Mouse (Mus musculus): ENCODE measurements around the gene Mon1b. TPM values are rescaled to one million over a fixed set of nuclear protein-coding genes. Genes with fewer than 3 reads are reported as not detected.

Mon1b gene
- polyA plus RNA-seq, 1 experiment from 2014 or later, result 6.3 TPM

DNA sequence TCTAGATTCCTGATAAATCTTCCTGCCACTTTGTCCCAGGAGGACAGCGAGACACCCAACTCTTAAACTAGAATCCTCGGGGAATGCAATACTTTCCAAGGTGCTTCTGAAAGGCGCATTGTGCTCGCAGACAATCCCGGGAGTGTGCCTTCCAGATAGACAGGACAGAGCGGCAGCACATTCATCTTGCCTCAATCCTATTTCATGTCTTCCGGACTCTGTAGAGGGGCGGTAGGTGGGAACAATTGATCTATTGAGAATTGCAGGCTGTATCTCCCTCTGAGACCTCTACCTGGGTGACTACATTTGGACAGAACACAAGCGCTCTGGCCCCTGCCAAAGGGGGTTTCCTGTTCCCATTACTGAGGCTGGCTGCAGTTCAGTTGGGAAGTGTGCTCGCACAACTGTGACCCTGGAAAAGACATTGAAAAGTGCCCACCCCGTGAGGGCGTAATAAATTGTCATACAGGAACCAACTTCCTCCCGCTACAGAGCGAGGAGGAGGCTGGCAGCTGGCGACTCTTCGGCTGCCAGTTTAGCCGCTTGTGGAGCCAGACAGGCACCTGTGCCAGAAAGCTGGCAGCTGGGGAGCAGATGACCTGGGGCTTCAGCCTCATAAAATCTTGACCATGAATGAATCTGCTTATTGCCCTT is 52.6 kb downstream of the Mon1b start:
- no peak overlapping the region for H3K4me3 ChIP-seq (replicated peaks; ENCODE audit: low read depth, low read length)
- no peaks in the 10 kb centered on the region for H3K27me3 ChIP-seq (ENCODE audit: insufficient read depth, low read length)
- H3K36me3 ChIP-seq (ENCODE audit: insufficient read depth, low read length), result no peaks in the 10 kb centered on the region
- H3K4me1 ChIP-seq (replicated peaks; ENCODE audit: insufficient read depth, low read length), result 0 out of 2 replicates have a peak, but pooled peaks cover 3% of the 10 kb centered on the region
- ATAC-seq (replicated peaks; ENCODE audit: low FRiP score, low read depth) (no peak), DNase-seq (ENCODE audit: low spot score) (peak; percentile 21)
- WGBS, result 46% methylated on average over 17 of the region's 17 CpGs
- TF ChIP-seq CTCF (IDR thresholded peaks at IDR 0.05; ENCODE audit: low read depth), result no peak
- H3K9ac ChIP-seq (ENCODE audit: low read depth, low read length), result no peak overlapping the region
- no peaks in the 10 kb centered on the region for H3K9me3 ChIP-seq (replicated peaks; ENCODE audit: low read length)
- H3K27ac ChIP-seq, result no peak overlapping the region
- H3K4me2 ChIP-seq (ENCODE audit: low read length), result peak overlapping the region; percentile 25; the same call in 1 of the 2 replicates

DNA sequence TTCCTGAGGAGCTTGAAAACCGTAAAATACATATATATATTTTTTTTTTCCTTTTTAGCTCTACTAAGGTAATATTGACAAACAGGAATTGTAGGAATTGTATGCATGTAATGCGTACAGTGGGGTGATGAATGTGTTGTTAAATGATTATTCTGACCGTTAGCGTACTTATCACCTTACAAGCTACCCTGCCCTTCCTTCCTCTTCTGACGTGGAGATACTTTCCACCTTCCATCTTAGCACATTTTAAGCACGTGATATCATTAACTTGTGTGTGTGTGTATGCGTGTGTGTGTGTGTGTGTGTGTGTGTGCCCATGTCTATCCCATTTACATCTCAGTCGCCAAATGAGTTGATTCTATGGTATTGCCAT is 53.1 kb downstream of the Mon1b start:
- H3K27me3 ChIP-seq (ENCODE audit: insufficient read depth, low read length), result no peaks in the 10 kb centered on the region
- H3K4me1 ChIP-seq (replicated peaks; ENCODE audit: insufficient read depth, low read length), result 0 out of 2 replicates have a peak, but pooled peaks cover 3% of the 10 kb centered on the region
- 71% methylated on average over 8 of the region's 8 CpGs for WGBS
- H3K9me3 ChIP-seq (replicated peaks; ENCODE audit: low read length), result no peaks in the 10 kb centered on the region
- ATAC-seq (replicated peaks; ENCODE audit: low FRiP score, low read depth), result no peak
- H3K27ac ChIP-seq, result no peak overlapping the region
- no peak for TF ChIP-seq CTCF (IDR thresholded peaks at IDR 0.05; ENCODE audit: low read depth)
- no peak overlapping the region for H3K4me3 ChIP-seq (replicated peaks; ENCODE audit: low read depth, low read length)
- no peak overlapping the region for H3K9ac ChIP-seq (ENCODE audit: low read depth, low read length)
- H3K36me3 ChIP-seq (ENCODE audit: insufficient read depth, low read length), result no peaks in the 10 kb centered on the region
- no peak for DNase-seq (ENCODE audit: low spot score)
- no peak overlapping the region for H3K4me2 ChIP-seq (ENCODE audit: low read length)

- H3K4me1 ChIP-seq (replicated peaks; ENCODE audit: insufficient read depth, low read length), result 0 out of 2 replicates have a peak, but pooled peaks cover 3% of the 10 kb centered on the region
- ATAC-seq (replicated peaks; ENCODE audit: low FRiP score, low read depth), result no peak
- DNase-seq (ENCODE audit: low spot score), result no peak
- no peak overlapping the region for H3K27ac ChIP-seq
- no peak overlapping the region for H3K4me2 ChIP-seq (ENCODE audit: low read length)
- H3K9me3 ChIP-seq (replicated peaks; ENCODE audit: low read length), result no peaks in the 10 kb centered on the region
- H3K36me3 ChIP-seq (ENCODE audit: insufficient read depth, low read length), result no peaks in the 10 kb centered on the region
- no peak for TF ChIP-seq CTCF (IDR thresholded peaks at IDR 0.05; ENCODE audit: low read depth)
- H3K27me3 ChIP-seq (ENCODE audit: insufficient read depth, low read length), result no peaks in the 10 kb centered on the region
- WGBS, result 48% methylated on average over 14 of the region's 14 CpGs
- H3K9ac ChIP-seq (ENCODE audit: low read depth, low read length), result no peak overlapping the region
- H3K4me3 ChIP-seq (replicated peaks; ENCODE audit: low read depth, low read length), result no peak overlapping the region
These were observed 56.4 kb downstream of the Mon1b start for GRCm38 (mm10) chr8:113691622-113692343.

Other genes with a start within 250 kb of the Mon1b start
- gene Syce1l, start 7.6 kb downstream of the Mon1b start, polyA plus RNA-seq (2015; fragmentation: Nextera tagmentation; extraction: Ambion mirVana), result not detected in 2 replicates
- gene Adamts18, start 213.2 kb downstream of the Mon1b start, polyA plus RNA-seq (2015; fragmentation: Nextera tagmentation; extraction: Ambion mirVana), result 1.6 and 2.0 TPM in 2 replicates